Mouse (Mus musculus) liver (tissue): ENCODE measurements at regions not wholly inside any gene's neighbourhood (a gene's known extent, or its start where the extent isn't known, plus 50 kb on each side); places are given as distances from the start of the nearest gene placed in this dataset.
"Not testable (repeated sequence)": the region's sequence is repeated elsewhere in the genome, so short reads cannot be mapped to it uniquely, and the experiment has no call there.

Experiments used
- DNase-seq: peaks from one replicate; pipeline ENCODE4 v3.0.0-alpha.2; 2020; ENCODE audit warnings: mixed read lengths

DNA sequence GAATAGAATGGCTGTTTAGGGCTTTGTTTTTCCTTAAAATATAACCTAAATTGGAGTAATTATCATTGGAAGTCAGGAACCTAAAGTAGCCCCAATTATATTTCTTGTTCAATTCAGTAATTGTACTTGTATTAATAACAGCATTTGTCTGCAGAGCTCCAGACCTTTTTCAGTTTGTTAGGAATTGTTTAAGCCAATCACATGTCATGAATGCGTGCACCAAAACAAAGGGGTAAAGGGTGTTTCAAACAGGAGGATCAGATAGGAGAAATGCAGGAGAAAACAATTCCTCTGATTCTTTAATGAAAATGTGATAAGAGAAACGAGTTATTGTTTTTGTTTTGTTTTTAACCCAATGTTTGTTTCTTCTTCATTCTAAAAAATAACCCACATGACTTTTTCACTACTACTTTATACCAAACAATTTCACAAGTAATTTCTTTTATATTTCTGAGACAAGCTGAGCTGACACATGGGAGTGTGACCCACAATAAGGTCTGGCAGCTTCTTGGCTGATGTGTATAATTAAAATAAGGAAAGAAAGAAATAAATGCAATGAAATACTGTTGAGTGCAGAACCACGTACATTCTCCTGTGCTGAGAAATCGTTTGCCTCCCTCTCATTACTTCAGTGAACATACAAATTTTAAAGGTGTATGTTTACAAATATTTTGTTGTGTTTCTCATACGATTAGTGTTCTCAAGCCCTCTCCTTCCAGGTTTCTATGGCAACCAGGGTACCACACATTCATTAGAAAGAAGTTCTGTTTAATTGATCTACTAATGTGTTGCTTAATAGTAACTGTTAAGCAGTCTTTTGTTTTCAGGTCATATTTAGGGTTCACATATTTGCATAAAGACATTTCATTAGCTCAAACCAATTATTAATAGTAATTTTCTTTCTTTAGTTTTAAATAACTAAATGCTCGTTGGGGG lies 397.7 kb downstream of the Isl1 start:
- no peak for DNase-seq

- no peak for DNase-seq
Observed at GRCm38 (mm10) chr13:115910866-115911449, 398.5 kb downstream of the Isl1 start.

GRCm38 (mm10) chr13:115880616-115881015 lies 428.9 kb downstream of the Isl1 start:
- no peak for DNase-seq

DNA sequence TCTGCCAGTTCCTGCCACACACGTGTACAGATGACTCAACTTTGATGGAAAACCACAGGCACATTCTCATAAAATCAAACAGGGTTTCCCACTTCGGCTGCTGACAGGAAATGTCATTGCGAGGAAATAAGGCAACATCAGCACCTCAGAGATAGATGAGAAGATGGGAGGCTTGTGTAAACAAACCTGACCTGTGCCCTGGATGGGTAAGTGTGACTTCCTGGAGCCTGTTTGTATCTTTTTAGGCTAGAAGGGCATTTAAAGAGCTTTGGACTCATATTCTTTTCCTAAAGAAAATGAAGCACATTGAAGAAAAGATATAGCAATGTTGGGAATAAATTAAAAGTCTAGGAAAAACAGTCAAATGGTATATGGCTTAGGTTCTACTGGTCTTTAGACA lies 449.0 kb downstream of the Isl1 start:
- DNase-seq: no peak

- no peak for DNase-seq
Observed at GRCm38 (mm10) chr13:115856632-115857031, 452.9 kb downstream of the Isl1 start.

DNA sequence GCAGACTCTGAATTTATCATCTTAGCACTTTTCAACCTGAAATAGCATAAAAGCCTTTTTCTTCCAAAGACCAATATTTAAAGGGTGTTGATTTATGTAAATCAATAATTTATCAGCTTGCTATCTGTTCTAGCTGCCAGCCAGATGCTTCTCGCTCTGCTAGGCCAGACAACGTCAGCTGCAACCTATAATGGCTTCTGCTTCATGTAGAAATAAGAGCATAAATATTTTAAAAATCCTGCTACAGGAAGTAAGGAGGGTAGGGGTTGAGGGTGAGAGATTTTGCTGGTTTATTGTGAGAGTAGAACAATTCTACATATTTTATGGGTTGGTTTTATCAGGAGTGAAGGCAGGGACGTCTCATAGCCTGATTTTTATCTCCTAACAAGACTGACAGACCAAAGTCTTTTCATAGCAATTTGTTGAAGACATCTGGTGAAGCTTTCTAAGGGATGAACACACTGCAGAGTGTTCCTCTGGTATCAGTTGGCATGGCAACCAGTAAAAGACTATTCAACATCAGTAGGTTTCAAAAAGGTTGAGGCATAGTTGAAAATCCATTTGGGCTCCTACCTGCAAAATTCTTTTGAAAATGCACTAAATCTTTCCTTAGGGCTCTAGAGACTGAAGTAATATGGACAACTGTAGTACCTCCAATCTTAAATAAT lies 456.7 kb downstream of the Isl1 start:
- DNase-seq: no peak

DNA sequence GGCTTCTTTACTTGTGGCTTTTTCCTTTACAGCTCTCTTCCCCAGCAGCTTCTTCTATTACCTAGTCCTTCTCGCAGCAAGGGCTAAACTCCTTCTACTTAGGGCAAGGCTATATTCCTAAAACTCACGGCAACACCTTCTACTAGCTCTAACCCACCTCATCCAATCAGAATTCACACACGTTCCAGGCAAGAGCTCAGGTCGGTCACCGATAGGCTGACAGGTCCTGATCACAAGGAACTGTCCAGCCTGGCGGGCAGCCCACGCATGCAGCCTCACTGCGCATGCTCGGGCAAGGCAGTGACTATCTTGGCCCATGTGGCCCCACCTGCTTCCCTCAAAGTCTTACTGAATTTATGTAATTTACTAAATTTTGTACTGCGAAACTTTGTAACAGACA lies 466.4 kb downstream of the Isl1 start:
- no peak for DNase-seq

DNA sequence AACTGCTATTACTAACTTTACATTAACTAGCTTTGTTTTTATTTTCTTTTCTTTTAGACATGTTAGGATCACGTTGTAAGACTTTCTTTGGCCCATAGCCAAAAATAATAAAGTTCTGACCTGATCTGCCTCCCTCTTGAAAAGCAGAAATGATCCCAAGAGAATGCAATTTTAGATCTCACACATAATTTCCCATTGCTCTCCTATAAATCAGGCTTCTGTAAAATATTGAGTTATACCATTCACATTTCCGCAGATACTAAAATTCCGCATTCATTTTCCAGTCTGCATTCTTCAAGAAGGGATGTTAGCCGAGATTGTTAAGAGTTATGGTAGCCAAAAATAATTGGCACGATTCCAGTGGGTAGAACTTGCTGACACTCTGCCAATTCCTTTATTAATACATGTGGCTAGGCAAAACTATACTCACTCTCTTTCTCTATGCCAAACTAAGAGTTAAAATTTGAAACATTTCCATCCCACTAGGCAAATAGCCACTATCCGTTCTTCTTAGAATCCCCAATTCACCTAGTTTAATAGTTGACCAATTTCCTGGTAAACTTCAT lies 473.2 kb downstream of the Isl1 start:
- no peak for DNase-seq

- DNase-seq: no peak
Observed at GRCm38 (mm10) chr13:115825191-115825590, 484.3 kb downstream of the Isl1 start.

- DNase-seq: no peak
Observed at GRCm38 (mm10) chr13:115822527-115822926, 487.0 kb downstream of the Isl1 start.

DNA sequence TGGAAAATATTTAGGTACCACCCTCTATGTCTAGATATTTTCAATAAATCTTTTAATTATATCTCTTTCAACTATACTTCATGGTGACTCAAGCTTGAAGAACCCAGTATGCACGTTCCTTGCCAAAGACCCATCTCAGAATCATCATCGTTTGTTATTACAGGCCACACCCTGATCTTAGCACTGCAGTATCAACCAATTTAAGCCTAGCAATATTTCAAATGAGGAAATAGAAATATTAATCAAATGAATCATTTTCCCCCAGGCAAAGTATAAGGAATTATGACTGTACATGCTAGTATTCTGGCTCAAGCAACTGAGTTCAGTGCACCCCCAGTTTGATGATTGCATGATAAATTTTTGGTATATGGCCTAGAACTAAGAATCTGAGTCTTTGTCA lies 495.3 kb downstream of the Isl1 start:
- DNase-seq: no peak

GRCm38 (mm10) chr13:115799294-115799693 lies 510.2 kb downstream of the Isl1 start:
- no peak for DNase-seq

DNA sequence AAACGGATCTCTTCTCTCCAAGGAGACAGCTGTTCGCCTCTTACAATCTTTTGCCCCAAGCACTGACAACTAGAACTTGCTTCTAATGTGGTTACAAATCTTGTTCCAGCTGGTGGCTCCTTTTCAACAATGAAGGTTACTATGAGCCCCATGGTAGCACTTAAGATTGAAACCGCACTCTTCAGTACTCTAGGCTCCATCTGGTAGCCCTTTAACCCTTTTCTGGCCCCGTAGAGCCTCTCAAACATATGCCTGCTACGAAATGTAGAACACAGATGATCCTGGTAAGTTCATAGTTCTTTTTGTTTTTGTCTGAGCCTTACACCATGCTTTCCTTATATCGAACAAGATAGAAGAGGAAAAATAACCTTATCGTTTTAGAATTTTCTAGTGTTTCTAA lies 558.2 kb downstream of the Isl1 start:
- no peak for DNase-seq

DNA sequence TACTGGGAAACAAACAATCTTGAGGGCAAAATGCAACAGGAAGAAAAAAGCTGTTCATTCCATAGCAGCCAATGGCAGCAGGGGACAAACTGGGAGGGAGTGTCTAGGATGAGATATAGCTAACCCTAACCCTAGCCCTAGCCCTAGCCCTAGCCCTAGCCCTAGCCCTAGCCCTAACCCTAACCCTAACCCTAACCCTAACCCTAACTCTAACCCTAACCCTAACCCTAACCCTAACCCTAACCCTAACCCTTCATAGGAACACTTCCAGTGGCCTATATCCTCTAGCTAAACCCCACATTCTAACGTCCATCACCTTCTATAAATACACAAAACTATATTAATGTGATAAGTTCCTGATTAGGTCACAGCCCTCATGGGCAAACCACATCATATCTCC lies 567.4 kb downstream of the Isl1 start:
- DNase-seq: not testable (repeated sequence)

- DNase-seq: no peak
Observed at GRCm38 (mm10) chr13:115727986-115728385, 581.5 kb downstream of the Isl1 start.

DNA sequence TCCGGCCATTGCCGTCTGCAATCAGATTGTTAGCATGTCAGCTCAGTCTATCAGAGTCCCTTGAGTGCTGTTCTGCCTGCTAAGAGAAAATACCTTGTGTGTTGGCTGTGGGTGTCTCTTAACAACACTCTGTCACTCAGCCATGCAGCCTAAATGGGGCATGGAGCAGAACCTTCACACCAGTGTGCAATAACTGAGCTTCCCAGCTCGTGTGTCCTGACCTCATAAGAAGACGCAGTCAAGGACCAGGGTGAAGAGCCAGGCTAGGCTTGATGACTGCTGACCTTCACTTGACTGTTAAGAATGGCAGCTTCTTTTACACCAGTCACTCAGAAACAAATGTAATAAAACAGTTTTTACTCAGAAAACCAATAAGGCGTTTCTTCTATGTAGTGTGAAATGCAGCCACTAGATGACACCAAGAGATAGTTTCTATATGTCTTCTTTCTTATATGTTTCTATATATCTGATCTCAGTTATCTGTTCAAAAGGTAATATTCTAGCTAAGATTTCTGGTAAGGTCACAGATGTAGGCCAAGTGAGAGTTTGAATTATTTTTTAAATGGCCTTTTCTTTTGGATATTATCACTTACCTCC lies 584.0 kb downstream of the Isl1 start:
- no peak for DNase-seq

DNA sequence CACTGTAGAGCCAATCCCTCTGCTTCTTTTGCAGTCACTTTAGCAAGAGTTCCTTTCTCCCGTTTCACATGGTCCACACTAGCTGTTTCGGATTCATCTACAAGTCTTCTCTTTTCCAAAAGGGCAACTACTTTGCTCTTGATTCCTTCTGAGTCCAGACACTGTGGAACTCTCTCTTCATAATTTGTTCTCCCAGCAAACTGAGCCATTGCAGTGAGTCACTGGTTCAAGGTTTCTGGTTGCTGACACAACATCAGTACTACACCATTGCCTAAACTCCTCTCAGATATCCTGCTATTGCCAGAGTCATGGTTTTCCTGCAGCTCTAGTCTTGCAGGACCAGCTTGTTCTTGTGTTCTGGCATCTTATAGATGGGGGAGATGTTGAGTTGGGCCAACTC lies 590.2 kb downstream of the Isl1 start:
- DNase-seq: no peak

DNA sequence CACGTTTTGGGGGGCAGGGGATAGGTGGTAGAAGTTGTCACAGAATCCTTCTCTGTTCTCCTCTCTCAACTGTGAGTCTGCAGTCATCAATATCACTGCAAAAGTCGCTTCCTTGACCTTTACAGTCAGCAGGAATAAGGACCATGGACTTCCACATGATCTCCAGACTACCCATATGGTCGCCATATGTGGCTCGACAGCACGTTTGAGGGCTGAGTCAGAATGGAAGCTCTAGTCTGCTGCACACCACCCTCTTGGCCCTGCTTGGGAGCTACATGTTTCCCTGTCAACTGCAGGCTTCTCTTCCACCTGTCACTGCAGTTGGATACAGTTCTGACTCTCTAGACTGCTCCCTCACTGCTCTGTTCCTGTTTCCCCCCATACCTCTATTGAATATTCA lies 590.6 kb downstream of the Isl1 start:
- DNase-seq: no peak

- DNase-seq: no peak
Observed at GRCm38 (mm10) chr13:115696197-115696596, 594.4 kb upstream of the Itga1 start.

- no peak for DNase-seq
Observed at GRCm38 (mm10) chr13:115687426-115687825, 585.7 kb upstream of the Itga1 start.

- DNase-seq: no peak
Observed at GRCm38 (mm10) chr13:115679591-115679990, 577.8 kb upstream of the Itga1 start.

DNA sequence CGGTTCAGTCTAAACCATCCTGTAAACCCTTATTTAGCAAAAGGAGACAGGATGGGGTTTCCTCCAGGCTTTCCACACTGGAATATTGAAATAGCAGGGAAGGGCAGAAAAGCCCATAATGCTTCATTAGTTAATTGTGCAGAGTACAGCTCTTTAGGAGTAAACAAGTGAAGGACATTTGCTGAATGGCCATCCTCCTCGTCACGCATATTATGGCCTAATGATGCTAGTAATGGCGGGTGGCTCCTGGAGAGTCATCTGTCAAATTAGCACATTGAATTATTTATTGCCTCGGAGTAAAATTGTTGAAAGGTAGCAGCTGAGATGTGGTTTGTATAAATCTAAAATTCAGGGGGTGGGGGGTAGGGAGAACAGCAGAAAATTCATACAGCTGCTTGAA lies 575.1 kb upstream of the Itga1 start:
- no peak for DNase-seq

DNA sequence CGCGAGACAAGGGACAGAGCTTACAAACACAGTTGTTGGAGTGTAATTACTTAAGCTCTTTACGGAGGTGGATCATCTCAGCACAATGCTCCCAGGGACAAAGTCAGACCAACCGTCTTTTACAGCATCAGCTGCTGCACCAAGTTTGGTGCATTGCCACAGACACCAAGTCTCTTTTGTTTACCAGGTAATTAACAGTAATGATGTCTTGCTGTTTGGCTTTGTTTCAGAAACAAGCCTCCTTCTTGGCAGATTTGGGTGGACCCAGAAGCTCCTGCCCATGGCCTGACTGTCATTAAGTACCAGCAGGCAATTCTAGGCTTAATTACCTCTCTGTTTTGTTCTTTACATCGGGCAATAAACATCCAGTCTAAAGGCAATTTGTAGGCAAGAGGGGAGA lies 572.0 kb upstream of the Itga1 start:
- DNase-seq: no peak
